Mouse (Mus musculus): ENCODE results near the gene Crat.

The Crat gene

GRCm38 (mm10) chr2:30415157-30415935, at the start of gene Crat:
Gene Crat (minus strand): TSS chr2:30415813.
- no peak for DNase-seq (ENCODE audit: low spot score)

GRCm38 (mm10) chr2:30464411-30464810, 48.8 kb upstream of the Crat start:
- DNase-seq (ENCODE audit: low spot score), result no peak

GRCm38 (mm10) chr2:30463904-30464330, 48.3 kb upstream of the Crat start:
- DNase-seq (ENCODE audit: low spot score), result no peak

GRCm38 (mm10) chr2:30463341-30463761, 47.7 kb upstream of the Crat start:
- DNase-seq (ENCODE audit: low spot score), result no peak

- no peak for DNase-seq (ENCODE audit: low spot score)
Measured at GRCm38 (mm10) chr2:30459241-30459640, 43.6 kb upstream of the Crat start.

GRCm38 (mm10) chr2:30458349-30458748, 42.7 kb upstream of the Crat start:
- no peak for DNase-seq (ENCODE audit: low spot score)

GRCm38 (mm10) chr2:30456104-30456980, 40.7 kb upstream of the Crat start:
- no peak for DNase-seq (ENCODE audit: low spot score)

GRCm38 (mm10) chr2:30454587-30454986, 39.0 kb upstream of the Crat start:
- no peak for DNase-seq (ENCODE audit: low spot score)

- no peak for DNase-seq (ENCODE audit: low spot score)
Measured at GRCm38 (mm10) chr2:30453570-30453969, 38.0 kb upstream of the Crat start.

- DNase-seq (ENCODE audit: low spot score), result no peak
Measured at GRCm38 (mm10) chr2:30451525-30451924, 35.9 kb upstream of the Crat start.

- DNase-seq (ENCODE audit: low spot score), result no peak
Measured at GRCm38 (mm10) chr2:30450530-30450929, 34.9 kb upstream of the Crat start.

GRCm38 (mm10) chr2:30448371-30448770, 32.8 kb upstream of the Crat start:
- DNase-seq (ENCODE audit: low spot score), result no peak

- DNase-seq (ENCODE audit: low spot score), result no peak
Measured at GRCm38 (mm10) chr2:30446891-30447826, 31.5 kb upstream of the Crat start.

- DNase-seq (ENCODE audit: low spot score), result no peak
Measured at GRCm38 (mm10) chr2:30445312-30445711, 29.7 kb upstream of the Crat start.

GRCm38 (mm10) chr2:30444450-30444849, 28.8 kb upstream of the Crat start:
- no peak for DNase-seq (ENCODE audit: low spot score)

GRCm38 (mm10) chr2:30444006-30444405, 28.4 kb upstream of the Crat start:
- DNase-seq (ENCODE audit: low spot score), result no peak

GRCm38 (mm10) chr2:30443281-30443680, 27.7 kb upstream of the Crat start:
- no peak for DNase-seq (ENCODE audit: low spot score)

- no peak for DNase-seq (ENCODE audit: low spot score)
Measured at GRCm38 (mm10) chr2:30442498-30442890, 26.9 kb upstream of the Crat start.

- no peak for DNase-seq (ENCODE audit: low spot score)
Measured at GRCm38 (mm10) chr2:30441518-30442497, 26.2 kb upstream of the Crat start.

GRCm38 (mm10) chr2:30440701-30441517, 25.3 kb upstream of the Crat start:
- peak; percentile 78 for DNase-seq (ENCODE audit: low spot score)
